Mouse (Mus musculus) thymus, postnatal 14 days (tissue): ENCODE results near the gene Ncoa3.
A peak's percentile ranks its signal among the peaks of the same experiment; 100 is the strongest.

Source experiments
- DNase-seq: peaks from one replicate; pipeline ENCODE4 v3.0.0; 2021

Gene Ncoa3

DNA sequence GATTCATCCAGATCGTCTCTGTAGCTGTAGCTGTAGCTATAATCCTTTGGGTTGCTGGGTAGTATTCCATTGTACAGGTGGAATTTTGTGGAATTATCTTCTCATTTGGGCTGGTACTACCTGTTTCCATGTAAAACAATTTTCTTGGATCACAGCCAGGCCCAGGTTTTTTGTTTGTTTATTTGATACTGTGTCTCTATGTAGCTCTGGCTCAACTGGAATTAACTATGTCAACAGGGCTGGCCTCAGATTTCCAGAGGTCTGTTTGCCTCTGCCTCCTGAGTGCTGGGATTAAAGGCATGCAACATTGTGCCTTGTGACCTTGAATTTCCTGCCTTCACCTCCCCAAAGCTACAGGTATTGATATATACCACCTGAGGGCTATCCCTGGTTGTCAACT, 18.1 kb upstream of the Ncoa3 start:
- no peak for DNase-seq

GRCm38 (mm10) chr2:165976186-165976585, 16.2 kb upstream of the Ncoa3 start:
- DNase-seq: no peak

- DNase-seq: no peak
Observed at GRCm38 (mm10) chr2:165976874-165977273, 15.6 kb upstream of the Ncoa3 start.

- DNase-seq: no peak
Observed at GRCm38 (mm10) chr2:165978119-165978518, 14.3 kb upstream of the Ncoa3 start.

DNA sequence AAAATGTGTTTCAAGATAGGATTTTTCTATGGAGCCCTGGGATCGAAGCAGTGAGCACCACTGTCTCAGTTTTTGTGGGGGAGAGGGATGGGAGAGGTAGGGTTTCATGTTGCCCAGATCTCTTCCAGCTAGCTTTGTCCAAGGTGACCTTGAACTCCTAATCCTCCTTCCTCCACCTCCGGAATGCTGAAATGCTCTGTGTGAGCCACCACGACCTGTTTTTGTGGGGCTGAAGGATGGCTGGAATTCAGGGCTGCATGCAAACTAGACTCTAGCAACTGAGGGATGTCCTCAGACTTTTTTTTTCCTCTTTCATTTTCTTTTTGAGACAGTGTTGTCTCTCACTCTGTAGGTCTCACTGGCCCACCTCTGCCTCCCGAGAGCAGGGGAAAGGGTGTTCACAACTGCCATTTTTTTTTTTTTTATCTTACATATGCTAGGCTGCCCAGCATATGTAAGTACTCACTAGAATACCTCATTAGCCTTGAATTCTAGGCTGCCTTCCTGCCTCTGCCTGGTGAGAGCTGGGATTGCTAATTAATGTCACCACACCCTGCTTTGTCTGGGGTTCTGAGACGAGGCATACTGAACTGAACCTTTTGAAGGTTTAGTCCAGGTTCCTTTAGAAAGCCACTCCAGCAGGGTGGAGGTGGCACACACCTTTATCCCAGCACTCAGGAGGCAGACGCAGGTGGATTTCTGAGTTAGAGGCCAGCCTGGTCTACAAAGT, 11.0 kb upstream of the Ncoa3 start:
- no peak for DNase-seq

GRCm38 (mm10) chr2:165982512-165983389, 9.7 kb upstream of the Ncoa3 start:
- DNase-seq: peak; percentile 91

DNA sequence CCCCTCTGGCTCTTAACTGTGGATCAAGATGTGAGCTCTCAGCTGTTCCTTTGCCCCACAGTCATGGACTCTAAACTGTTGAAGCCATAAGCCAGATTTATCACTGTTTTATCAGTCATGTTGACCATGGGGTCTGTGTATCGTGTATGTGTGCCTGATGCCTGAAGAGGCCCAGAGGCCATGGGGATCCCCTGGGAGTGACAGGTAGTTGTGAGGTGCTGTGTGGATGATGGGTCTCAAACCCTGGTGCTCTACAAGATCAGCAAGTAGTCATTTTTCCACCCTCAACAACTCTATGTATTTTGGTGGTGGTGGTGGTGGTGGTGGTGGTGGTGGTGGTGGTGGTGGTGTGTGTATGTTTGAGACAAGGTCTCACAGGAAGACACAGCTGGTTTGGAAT, 8.1 kb upstream of the Ncoa3 start:
- no peak for DNase-seq

DNA sequence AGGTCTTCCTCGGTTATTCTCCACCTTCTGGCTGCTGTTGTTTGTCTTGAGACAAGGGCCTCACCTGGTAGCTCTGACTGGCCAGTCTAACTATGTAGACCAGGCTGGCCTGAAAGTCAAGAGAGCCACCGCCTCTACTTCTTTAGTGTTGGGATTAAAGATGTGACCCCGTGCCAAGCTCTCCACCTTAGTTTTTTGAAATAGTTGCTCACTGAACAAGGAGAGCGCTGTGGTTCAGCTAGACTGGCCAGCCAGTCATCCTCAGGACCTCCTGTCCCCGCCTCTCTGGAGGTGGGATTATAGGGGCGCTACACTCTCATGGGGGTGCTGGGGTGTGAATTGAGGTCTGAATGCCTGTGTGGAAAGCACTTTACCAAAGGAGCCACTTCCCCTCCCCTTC, 7.5 kb upstream of the Ncoa3 start:
- DNase-seq: no peak

- DNase-seq: no peak
Observed at GRCm38 (mm10) chr2:165985581-165985980, 6.9 kb upstream of the Ncoa3 start.

DNA sequence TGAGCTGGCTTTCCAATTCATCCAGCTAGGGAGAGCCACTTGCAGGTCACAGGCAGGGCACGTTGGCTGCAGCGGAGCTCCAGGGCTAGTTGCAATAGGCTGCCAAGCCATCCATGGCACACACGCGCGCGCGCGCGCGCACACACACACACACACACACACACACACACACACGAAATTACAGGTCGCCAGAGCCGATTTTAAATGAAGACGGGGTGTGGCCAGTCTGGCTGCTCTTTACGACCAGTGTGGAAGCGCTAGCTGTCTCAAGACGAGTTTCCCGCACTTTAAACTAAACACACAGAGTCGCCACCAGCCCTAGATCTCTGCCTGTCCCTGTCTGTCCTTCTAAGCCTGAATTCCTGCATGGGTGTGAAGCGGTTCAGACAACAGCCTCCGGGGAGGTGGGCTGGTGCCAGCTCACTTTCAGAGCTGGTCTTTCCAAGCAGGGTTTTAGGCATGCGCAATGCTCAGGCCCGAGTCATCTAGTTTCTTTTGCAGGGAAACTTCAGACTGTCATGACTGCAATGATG, 5.4 kb upstream of the Ncoa3 start:
- peak; percentile 46 for DNase-seq

GRCm38 (mm10) chr2:165993173-165993900, 901 bp downstream of the Ncoa3 start:
- DNase-seq: no peak

DNA sequence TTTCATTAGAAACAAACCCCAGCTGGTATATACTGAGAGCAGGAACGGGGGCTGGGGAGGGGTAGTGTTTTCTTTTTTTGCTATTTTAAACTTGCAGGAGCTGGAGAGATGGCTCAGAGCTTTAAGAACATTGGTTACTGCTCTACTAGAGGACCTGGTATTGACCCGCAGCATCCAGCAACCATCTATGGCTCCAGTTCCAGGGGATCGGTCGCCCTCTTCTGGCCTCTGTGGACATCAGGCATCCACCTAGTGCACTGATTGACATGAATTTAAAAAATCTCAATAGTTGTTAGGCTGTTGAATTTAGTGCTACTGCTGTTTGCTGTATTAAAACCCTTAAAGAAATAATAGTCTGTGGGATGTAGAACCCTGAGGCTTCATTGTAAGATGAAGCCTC, 1.9 kb downstream of the Ncoa3 start:
- no peak for DNase-seq

GRCm38 (mm10) chr2:165995711-165996110, 3.3 kb downstream of the Ncoa3 start:
- DNase-seq: no peak

DNA sequence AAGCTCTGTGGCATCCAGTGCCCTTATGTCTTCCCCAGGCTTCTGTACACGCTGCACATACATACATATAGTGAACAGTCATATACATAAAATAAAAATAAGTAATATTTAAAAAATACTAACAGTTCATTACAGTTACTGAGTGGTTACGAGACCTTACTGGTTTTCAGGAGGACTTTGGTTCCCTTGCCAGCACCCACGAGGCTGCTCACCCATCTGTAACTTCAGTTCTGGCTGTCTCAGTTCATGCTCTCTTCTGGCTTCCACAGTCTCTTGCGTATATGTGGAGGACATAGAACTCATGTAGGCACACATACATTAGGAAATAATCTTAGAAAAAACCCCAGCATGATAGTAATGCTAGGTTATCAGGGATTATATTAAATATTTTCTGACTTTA, 3.7 kb downstream of the Ncoa3 start:
- no peak for DNase-seq

GRCm38 (mm10) chr2:165997256-165997967, 5.0 kb downstream of the Ncoa3 start:
- DNase-seq: no peak

DNA sequence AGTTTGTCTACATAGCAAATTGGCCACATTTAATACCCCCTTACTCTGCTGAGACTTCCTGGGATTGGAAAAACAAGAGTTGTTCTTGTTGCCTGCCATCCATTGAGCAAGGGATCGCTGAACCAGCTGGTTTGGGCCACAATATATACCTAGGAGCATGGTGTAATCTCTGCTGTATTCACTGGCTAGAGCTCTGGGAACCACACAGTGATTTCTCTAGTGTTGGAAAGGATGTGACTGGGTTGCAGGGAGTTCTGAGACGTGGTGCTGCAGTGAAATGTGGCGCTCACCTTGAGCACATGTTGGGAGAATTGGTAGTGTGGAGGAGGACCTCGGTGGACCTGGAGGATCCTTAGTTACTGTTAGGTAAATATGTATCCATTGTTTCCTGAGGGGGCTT, 6.5 kb downstream of the Ncoa3 start:
- no peak for DNase-seq

GRCm38 (mm10) chr2:165999790-166000189, 7.4 kb downstream of the Ncoa3 start:
- no peak for DNase-seq

DNA sequence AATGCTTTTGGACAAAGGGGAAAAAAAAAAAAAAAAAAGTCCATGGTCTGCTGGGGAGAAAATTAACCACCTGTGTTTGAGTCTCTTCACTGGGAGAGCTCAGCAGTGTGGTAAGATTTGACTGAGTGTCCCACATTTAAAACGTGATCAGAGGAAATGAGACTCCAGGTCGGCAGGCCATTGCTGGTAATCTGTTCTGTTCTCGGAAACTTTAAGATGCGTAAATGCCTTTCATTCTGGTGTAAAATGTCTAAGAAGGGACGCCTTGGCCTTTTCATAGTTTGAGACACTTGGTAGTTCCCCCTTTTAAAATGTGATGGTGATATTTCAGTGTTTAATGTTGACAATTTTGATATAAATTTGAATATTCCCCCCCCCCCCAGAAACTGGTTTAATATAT, 7.8 kb downstream of the Ncoa3 start:
- DNase-seq: no peak

DNA sequence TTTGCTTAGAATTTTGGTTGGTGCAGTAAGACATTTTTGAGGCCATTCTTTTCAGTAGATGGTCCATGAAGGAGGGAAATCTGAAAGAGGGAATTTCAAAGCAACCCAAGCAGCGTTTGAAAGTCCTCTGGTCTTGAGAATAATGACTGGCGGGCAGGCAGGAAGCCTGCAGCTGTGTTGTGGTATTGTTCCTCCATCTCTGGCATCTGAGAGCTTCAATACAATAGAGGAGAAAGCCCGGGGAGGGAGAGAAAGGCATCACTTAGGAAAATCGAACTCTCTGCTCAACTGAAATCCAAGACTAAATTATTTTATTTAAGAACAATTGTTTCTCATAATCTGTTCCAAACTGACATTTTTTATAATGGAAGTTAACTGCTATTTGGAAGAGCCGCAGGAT, 8.3 kb downstream of the Ncoa3 start:
- DNase-seq: peak; percentile 31

- DNase-seq: no peak
Observed at GRCm38 (mm10) chr2:166001362-166001761, 8.9 kb downstream of the Ncoa3 start.

- DNase-seq: no peak
Observed at GRCm38 (mm10) chr2:166001768-166002167, 9.3 kb downstream of the Ncoa3 start.

DNA sequence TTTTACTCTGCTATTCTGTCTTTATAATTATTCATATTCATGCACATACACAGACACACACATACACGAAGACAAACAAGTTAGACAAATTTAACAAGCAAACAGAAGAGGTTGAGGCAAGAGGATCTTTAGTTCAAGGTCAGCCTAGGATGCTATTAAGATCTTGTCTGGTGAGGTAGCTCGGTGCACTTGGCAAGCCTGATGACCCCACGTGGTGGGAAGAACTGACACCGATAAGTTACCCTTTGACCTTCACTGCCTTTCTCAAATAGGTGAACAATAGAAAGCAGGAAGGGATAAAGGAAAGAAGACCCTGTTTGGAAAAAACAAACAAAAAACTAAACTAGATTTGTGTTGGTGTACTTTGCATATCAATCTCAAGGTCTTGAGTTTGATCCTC, 10.0 kb downstream of the Ncoa3 start:
- no peak for DNase-seq

DNA sequence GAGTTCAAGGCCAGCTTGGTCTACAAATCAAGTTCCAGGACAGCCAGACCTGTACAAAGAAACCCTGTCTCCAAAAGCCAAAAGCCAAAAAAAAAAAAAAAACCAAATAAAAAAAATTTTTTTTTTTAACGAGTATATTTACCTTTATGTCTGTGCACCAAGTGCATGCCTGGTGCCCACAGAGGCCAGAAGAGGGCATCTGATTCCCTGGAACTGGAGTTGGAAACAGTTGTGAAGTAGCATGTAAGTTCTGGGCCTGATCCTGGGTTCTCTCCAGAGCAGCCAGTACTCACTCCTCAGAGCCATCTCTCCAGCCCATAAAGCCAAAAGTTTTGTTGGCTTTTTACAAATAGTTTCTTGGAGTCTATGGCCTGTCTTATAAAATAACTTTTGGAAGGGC, 10.6 kb downstream of the Ncoa3 start:
- peak; percentile 33 for DNase-seq
